Mouse (Mus musculus): ENCODE results near the gene Abraxas1. TPM values are rescaled to one million over a fixed set of nuclear protein-coding genes. Genes with fewer than 3 reads are reported as not detected.

Gene Abraxas1
- polyA plus RNA-seq, 1 experiment from 2014 or later, result 21.6 TPM

DNA sequence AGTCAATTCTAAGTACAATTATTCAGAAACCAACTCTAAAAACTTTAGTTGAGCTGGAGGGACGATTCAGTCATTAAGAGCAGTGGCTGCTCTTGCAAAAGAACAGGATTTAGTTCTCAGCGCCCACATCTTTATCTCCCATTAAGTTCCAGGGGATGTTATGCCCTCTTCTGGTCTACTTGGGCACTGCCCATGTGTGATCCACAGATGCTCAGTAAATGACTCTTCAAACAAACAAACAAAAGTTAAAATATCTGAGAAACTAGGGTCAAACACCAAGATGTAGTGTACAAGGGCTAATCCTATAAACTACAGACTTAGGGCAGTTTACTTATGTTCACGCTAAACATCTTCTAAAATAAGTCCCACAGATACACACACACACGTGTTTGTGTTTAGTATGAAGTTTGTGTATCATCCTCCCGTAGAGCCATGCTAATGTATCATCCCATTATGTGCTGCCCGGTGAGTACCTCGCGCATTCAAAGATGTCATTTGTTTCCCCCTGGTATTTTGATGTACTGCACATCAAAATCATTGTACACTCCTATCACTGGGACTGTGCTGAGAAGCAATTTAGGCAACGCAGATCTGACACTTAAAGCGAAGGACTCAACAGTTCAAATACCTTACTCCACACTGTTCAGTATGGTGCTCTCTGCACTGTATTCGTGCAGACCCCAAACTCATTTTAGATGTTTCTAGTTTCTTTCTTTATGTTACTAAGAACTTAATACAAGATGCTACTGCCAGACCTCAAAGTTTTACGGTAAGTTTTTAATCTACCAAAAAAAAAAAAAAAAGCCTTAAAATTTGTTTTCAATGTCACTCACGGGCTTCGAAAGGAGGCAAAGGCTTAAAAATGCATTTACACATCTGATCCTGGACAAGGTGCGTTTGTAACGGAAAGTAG lies 941 bp downstream of the Abraxas1 start:
- no peaks in the 10 kb centered on the region for H3K9me3 ChIP-seq (replicated peaks)
- no peaks in the 10 kb centered on the region for H3K27me3 ChIP-seq
- WGBS, result 33% methylated on average over 16 of the region's 16 CpGs
- peak overlapping the region; percentile 86 for H3K4me2 ChIP-seq (replicated peaks)
- peaks cover 12% of the 10 kb centered on the region; the same call in 1 of the 2 replicates for H3K36me3 ChIP-seq
- H3K27ac ChIP-seq, result no peak overlapping the region
- peak overlapping the region; percentile 89 for H3K9ac ChIP-seq
- 0 out of 2 replicates have a peak, but pooled peaks cover 3% of the 10 kb centered on the region for H3K4me1 ChIP-seq
- H3K4me3 ChIP-seq, result peak overlapping the region; percentile 81
- ATAC-seq (ENCODE audit: low FRiP score), result peak; percentile 30; the same call in 1 of the 2 replicates

DNA sequence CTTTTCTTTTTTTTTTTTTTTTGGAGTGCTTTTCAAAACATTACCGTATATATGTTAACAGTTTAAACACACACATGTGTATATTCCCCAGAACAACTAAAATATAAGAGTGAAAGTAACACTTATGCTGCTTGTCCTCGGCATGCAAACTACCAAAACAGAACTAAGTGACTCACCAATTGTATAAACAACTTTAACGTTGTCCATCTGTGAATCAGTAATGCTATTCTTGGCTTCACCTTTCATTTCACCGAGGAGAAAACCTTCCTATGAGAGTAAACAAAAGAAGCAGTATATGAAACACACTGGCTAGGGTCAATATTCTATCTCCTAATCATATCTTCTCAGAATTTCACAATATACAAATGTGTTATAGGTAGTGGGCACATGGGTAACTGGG lies 2.4 kb downstream of the Abraxas1 start:
- Histone ChIP-seq H3K4me3 (no peak overlapping the region), H3K27me3 (no peaks in the 10 kb centered on the region), H3K9me3 (replicated peaks) (no peaks in the 10 kb centered on the region), H3K9ac (no peak overlapping the region), H3K27ac (no peak overlapping the region), H3K36me3 (peaks cover 18% of the 10 kb centered on the region; the same call in 1 of the 2 replicates), H3K4me1 (0 out of 2 replicates have a peak, but pooled peaks cover 3% of the 10 kb centered on the region), H3K4me2 (replicated peaks) (no peak overlapping the region)
- ATAC-seq (ENCODE audit: low FRiP score), result no peak
- WGBS, result 78% methylated on average over 4 of the region's 4 CpGs

DNA sequence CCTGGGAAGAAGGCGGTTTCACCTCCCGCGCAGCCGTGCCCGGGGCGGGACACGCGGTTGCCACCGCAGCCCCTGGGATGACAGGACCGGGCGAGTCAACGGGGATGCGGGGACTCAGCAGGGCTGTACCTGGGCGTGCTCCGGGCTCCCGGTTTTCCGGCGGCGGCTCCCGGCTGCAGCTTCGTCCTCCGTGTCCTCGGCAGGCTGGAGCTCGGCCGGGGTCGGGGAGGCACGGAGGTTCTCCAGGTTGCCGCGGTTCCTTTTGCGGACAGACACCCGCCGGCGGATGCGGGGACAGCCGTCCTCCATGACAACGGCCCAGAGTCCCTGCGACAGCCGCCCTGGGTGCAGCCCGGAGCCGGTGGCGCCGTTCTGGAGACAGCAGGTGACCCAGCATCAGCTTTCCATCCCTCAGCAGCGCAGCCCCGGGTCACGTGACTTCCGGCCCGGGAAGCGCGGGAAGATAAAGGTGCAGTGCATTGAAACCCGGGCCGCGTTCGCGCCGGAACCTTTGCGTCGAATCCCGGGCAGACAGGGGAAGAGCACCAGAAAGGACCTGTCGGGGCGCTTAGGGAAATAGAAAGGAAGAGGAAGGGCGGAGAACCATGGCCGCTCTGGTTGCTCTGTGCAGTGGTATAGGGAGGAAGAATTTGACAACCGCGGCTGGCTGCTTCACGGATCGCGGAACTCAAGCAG lies 22.5 kb downstream of the Abraxas1 start, which contains the start of the genes Helq and Mrps18c:
Gene Helq, minus strand, starts transcription at position 434 of the 696 bp plus-strand sequence.
Gene Mrps18c, plus strand, starts transcription at position 463 of the 696 bp plus-strand sequence.
- Histone ChIP-seq H3K9me3 (replicated peaks) (no peaks in the 10 kb centered on the region), H3K4me1 (peaks cover 12% of the 10 kb centered on the region), H3K27me3 (no peaks in the 10 kb centered on the region), H3K27ac (peak within 1 kb of the TSS; percentile 55; the same call in 1 of the 2 replicates), H3K4me3 (peak within 1 kb of the TSS; percentile 85), H3K4me2 (replicated peaks) (peak within 1 kb of the TSS; percentile 92), H3K36me3 (peaks cover 37% of the 10 kb centered on the region), H3K9ac (peak within 1 kb of the TSS; percentile 86)
- under 1% methylated on average over 67 of the region's 67 CpGs for WGBS
- ATAC-seq (ENCODE audit: low FRiP score), result peak; percentile 98

GRCm38 (mm10) chr5:100794084-100794483 lies 26.7 kb downstream of the Abraxas1 start:
- Histone ChIP-seq H3K36me3 (peaks cover 55% of the 10 kb centered on the region), H3K27ac (no peak overlapping the region)
- WGBS, result 82% methylated on average over 5 of the region's 5 CpGs

DNA sequence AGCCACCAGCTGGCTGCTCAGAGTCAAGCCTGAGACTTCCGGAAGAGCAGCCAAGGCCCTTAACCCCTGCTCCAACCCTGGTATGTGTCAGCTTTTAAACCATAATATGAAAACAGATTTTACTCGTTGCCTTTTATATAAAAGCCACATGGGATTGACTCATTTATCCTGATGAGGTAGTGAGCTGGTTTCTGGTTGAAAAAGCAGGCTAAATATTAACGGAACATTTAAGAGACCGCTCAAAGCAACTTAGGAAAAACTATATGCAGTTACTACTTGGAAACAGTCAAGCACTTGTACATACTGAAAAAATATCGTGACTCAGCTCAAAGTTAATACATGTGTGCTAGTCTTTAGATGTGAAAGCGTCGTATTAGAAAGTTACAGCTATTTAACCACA lies 28.5 kb downstream of the Abraxas1 start:
- Histone ChIP-seq H3K4me1 (peaks cover 4% of the 10 kb centered on the region), H3K4me3 (no peak overlapping the region), H3K9me3 (replicated peaks) (no peaks in the 10 kb centered on the region), H3K9ac (no peak overlapping the region), H3K4me2 (replicated peaks) (no peak overlapping the region), H3K36me3 (peaks cover 72% of the 10 kb centered on the region), H3K27ac (no peak overlapping the region), H3K27me3 (no peaks in the 10 kb centered on the region)
- no peak for ATAC-seq (ENCODE audit: low FRiP score)
- WGBS, result 93% methylated on average over 7 of the region's 7 CpGs

More at GRCm38 (mm10) chr5:100794084-100794483, 26.7 kb downstream of the Abraxas1 start:
- H3K9ac ChIP-seq, result no peak overlapping the region
- H3K27me3 ChIP-seq, result no peaks in the 10 kb centered on the region
- no peak overlapping the region for H3K4me3 ChIP-seq
- H3K4me1 ChIP-seq, result peaks cover 8% of the 10 kb centered on the region
- H3K9me3 ChIP-seq (replicated peaks), result no peaks in the 10 kb centered on the region
- H3K4me2 ChIP-seq (replicated peaks), result no peak overlapping the region
- no peak for ATAC-seq (ENCODE audit: low FRiP score)

- Histone ChIP-seq H3K9me3 (replicated peaks) (no peaks in the 10 kb centered on the region), H3K36me3 (peaks cover 83% of the 10 kb centered on the region), H3K4me3 (no peak overlapping the region), H3K4me1 (no peaks in the 10 kb centered on the region), H3K27me3 (no peaks in the 10 kb centered on the region), H3K4me2 (replicated peaks) (no peak overlapping the region), H3K27ac (no peak overlapping the region), H3K9ac (no peak overlapping the region)
- 92% methylated on average over 9 of the region's 9 CpGs for WGBS
- ATAC-seq (ENCODE audit: low FRiP score), result no peak
Observed at GRCm38 (mm10) chr5:100787527-100787926, 33.2 kb downstream of the Abraxas1 start.

DNA sequence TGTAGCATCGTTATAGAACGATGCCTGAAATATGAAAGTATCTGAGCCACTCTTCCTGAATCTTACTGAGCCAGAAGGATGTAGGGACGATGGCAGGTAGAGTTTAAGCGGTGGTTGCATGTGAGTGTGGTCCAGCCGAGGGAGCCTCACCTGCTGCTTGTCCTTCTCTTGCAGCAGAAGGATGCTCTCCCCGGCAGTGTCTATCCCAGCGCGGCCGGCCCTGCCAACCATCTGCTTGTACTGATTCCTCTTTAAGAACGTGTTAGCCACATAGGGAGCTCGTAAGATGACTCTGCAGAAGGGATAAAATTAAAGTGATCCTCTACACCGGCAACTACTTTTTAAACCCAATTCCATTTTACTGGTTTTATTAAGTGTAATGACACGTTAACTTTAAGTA lies 41.8 kb downstream of the Abraxas1 start:
- WGBS, result 96% methylated on average over 13 of the region's 13 CpGs
- H3K4me1 ChIP-seq, result no peaks in the 10 kb centered on the region
- peaks cover 71% of the 10 kb centered on the region for H3K36me3 ChIP-seq

GRCm38 (mm10) chr5:100776900-100777299 lies 43.9 kb downstream of the Abraxas1 start:
- no peaks in the 10 kb centered on the region for H3K9me3 ChIP-seq (replicated peaks)
- H3K27ac ChIP-seq, result no peak overlapping the region
- no peaks in the 10 kb centered on the region for H3K4me1 ChIP-seq
- H3K9ac ChIP-seq, result no peak overlapping the region
- no peak overlapping the region for H3K4me2 ChIP-seq (replicated peaks)
- H3K4me3 ChIP-seq, result no peak overlapping the region
- no peak for ATAC-seq (ENCODE audit: low FRiP score)
- peaks cover 63% of the 10 kb centered on the region for H3K36me3 ChIP-seq
- 93% methylated on average over 5 of the region's 5 CpGs for WGBS
- no peaks in the 10 kb centered on the region for H3K27me3 ChIP-seq

More for the DNA sequence above, 41.8 kb downstream of the Abraxas1 start:
- no peak overlapping the region for H3K9ac ChIP-seq
- H3K27me3 ChIP-seq, result no peaks in the 10 kb centered on the region
- ATAC-seq (ENCODE audit: low FRiP score), result no peak
- H3K9me3 ChIP-seq (replicated peaks), result no peaks in the 10 kb centered on the region
- no peak overlapping the region for H3K27ac ChIP-seq
- no peak overlapping the region for H3K4me3 ChIP-seq
- no peak overlapping the region for H3K4me2 ChIP-seq (replicated peaks)

DNA sequence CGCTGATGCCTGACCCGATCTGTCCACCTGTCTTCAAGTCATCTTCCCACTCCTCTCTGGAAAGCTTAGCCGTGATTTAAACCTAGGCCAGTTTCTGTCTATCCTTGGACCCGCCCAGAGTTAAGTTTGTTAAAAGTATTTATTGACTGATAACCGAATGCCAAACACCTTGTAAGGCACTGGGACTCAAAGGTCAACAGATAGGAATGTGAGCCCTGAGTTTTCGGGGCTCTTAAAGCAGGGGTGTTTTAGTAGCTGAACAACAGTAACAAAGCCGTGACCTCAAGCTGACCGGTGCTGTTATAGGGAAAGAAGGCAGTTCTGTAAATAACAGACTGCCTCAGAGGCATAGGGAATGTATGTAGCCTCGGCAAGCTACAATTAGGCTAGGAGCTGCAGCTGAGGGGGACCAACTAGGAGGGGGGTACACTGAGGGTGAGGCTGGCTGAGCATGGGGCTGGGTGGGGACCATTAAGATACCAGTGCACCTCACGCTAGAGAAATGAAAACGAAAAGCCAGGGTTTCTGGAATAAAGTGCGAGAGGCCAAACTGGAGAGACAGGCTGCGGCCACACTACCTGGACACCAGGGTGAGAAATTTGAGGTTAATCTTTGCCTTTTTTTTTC lies 44.9 kb downstream of the Abraxas1 start:
- 89% methylated on average over 13 of the region's 13 CpGs for WGBS
- Histone ChIP-seq H3K27me3 (no peaks in the 10 kb centered on the region), H3K4me1 (no peaks in the 10 kb centered on the region), H3K4me3 (no peak overlapping the region), H3K36me3 (peaks cover 62% of the 10 kb centered on the region), H3K4me2 (replicated peaks) (no peak overlapping the region), H3K9me3 (replicated peaks) (no peaks in the 10 kb centered on the region), H3K27ac (no peak overlapping the region), H3K9ac (no peak overlapping the region)
- ATAC-seq (ENCODE audit: low FRiP score), result no peak

DNA sequence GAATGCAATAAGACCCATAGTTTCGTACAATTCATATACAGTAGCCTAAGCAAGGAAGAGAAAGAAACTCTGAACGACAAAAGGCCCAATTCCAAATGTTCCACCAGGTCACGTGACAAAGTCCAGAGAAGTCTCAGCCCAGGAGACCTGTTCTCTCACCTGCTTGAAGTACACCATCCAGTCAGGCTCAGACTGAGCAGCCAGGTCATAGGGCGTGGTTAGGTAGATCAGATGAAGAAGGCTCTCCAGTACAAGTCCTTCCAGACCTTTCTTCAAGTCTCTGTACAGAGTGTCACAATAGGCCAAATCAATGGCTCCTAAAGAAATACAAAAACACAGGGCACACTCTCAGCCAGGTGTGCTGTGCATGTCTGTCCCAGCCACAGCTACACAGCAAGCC lies 49.2 kb downstream of the Abraxas1 start:
- H3K4me2 ChIP-seq (replicated peaks), result no peak overlapping the region
- H3K27ac ChIP-seq, result no peak overlapping the region
- no peak for ATAC-seq (ENCODE audit: low FRiP score)
- no peak overlapping the region for H3K4me3 ChIP-seq
- WGBS, result 97% methylated on average over 4 of the region's 4 CpGs
- no peak overlapping the region for H3K9ac ChIP-seq
- no peaks in the 10 kb centered on the region for H3K9me3 ChIP-seq (replicated peaks)
- no peaks in the 10 kb centered on the region for H3K4me1 ChIP-seq
- H3K36me3 ChIP-seq, result peaks cover 75% of the 10 kb centered on the region
- no peaks in the 10 kb centered on the region for H3K27me3 ChIP-seq

DNA sequence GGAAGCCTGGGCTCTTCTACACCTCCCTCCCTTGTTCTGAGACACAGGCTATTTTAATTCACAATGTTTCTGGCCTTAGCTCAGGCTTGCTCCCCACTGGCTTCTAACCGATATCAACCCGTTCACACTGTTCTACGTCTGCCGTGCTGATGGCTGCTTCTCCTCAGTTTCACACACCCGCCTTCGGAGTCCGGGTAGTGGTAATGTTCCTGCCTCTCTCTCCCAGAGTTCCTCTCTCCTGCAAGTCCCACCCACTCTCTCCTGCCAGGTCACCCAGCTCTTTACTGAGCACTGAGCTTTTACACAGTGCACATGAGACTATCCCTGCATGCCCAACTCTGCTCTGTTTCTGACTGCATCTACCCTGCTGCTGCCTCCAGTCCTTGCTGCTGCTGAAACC lies 54.7 kb downstream of the Abraxas1 start:
- Histone ChIP-seq H3K9ac (no peak overlapping the region), H3K36me3 (peaks cover 86% of the 10 kb centered on the region), H3K9me3 (replicated peaks) (no peaks in the 10 kb centered on the region), H3K27me3 (no peaks in the 10 kb centered on the region), H3K4me2 (replicated peaks) (no peak overlapping the region), H3K4me3 (no peak overlapping the region), H3K4me1 (no peaks in the 10 kb centered on the region), H3K27ac (no peak overlapping the region)
- 90% methylated on average over 7 of the region's 7 CpGs for WGBS
- ATAC-seq (ENCODE audit: low FRiP score), result no peak

DNA sequence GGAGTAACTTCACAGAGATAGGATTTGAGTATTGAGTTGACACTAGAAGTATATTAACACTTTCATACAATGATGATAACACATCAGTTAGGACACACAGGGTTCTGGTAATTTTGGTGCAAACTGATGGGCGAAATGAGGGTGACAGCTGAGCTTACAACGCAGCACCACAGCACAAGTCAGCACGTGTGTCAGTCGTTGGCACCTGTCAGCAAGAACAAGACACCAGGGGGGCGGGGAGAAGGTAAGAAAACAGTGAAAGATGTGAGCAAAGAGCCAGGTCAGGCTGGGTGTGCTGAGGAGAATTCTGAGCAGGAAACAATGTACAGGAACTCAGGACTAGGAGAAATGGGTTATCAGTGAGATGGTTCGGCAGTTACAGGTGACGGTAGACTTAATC lies 59.0 kb downstream of the Abraxas1 start:
- Histone ChIP-seq H3K9ac (no peak overlapping the region), H3K4me2 (replicated peaks) (no peak overlapping the region), H3K4me1 (no peaks in the 10 kb centered on the region), H3K27me3 (no peaks in the 10 kb centered on the region), H3K27ac (no peak overlapping the region), H3K36me3 (peaks cover 50% of the 10 kb centered on the region), H3K4me3 (no peak overlapping the region), H3K9me3 (replicated peaks) (no peaks in the 10 kb centered on the region)
- 90% methylated on average over 7 of the region's 7 CpGs for WGBS
- ATAC-seq (ENCODE audit: low FRiP score), result no peak
